Mouse (Mus musculus) heart, postnatal 0 days (tissue): ENCODE data around the gene Vtn.

Experiments
- CTCF ChIP-seq: IDR thresholded peaks from 2 replicates; pipeline ENCODE4 v1.5.1; 2016; ENCODE audit warnings: antibody characterized with exemption, control low read depth, low read depth
- EP300 ChIP-seq: IDR thresholded peaks from 2 replicates; pipeline ENCODE4 v1.6.1; 2016; ENCODE audit warnings: antibody characterized with exemption, low read depth

DNA sequence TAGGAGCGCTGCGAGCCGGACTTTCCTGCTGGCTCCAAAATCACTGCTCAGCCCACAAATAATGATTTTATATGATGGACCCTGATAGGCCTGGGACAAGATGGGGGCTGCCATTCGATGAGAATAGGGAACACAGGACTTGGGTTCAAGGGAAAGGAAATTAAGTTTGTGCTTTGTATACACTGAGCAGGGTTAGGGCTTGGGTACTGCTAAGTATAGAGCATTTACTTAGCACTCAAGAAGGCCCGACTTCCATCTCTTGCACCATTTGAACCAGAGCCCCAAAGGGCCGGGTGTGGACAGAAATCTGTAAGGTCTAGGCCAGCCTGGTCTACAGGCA lies 52.1 kb downstream of the Vtn start:
- no peak for TF ChIP-seq EP300
- TF ChIP-seq CTCF: no peak
